22 mouse cellular contexts compared by ENCODE assay signal in the genomic region with DNA sequence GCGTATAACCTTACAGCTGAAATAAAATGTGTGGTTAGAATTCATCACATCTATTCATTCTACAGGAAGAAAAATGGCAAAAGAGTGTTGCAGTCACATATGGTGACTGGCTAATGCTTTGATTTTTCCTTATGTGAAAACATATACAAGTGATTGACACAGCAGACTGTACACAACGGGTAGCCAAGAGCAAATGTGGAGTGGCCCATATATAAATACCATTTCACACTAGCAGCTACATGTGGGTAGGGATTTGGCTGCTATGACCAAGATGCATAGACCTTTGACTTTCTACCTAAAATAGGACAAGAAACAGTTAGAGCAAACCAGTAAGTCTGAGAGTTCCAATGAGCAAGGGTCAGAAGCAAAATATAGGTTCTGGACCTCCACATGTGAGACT.
A peak's percentile ranks its signal among the peaks of the same experiment; 100 is the strongest.
DNase-seq lines count a peak whose midpoint lies in the region; ATAC-seq lines count a peak whose summit lies in the region.
"Had no signal": no experiment of that assay in that cellular context is flagged by ENCODE, and none has a peak within 500 bp of the region (broad histone marks: within the 10 kb centered on the region; RNA-seq: fewer than 3 reads in every experiment).

No protein-coding gene starts in this region.

- no peaks in the 10 kb centered on the region for H3K36me3 ChIP-seq in forebrain, embryonic 12.5 days (replicated peaks)
- no peaks in the 10 kb centered on the region for H3K36me3 ChIP-seq in forebrain, embryonic 10.5 days (replicated peaks)
- no peaks in the 10 kb centered on the region for H3K36me3 ChIP-seq in forebrain, embryonic 14.5 days (ENCODE audit: control insufficient read depth, insufficient read depth, low read length)
- H3K36me3 ChIP-seq in forebrain, embryonic 11.5 days (ENCODE audit: control insufficient read depth, insufficient read depth, low read length) = no peaks in the 10 kb centered on the region
- no peaks in the 10 kb centered on the region for H3K36me3 ChIP-seq in forebrain, embryonic 15.5 days
- H3K36me3 ChIP-seq: embryonic facial prominence, embryonic 10.5 days; embryonic facial prominence, embryonic 12.5 days; G1E had no signal

- WGBS in forebrain, embryonic 12.5 days = 77% methylated on average over 2 of the region's 2 CpGs
- 84% methylated on average over 2 of the region's 2 CpGs for WGBS in forebrain, embryonic 10.5 days
- WGBS in forebrain, embryonic 14.5 days = 46% methylated on average over 2 of the region's 2 CpGs
- 90% methylated on average over 2 of the region's 2 CpGs for WGBS in forebrain, embryonic 11.5 days
- WGBS in forebrain, embryonic 15.5 days = 48% methylated on average over 2 of the region's 2 CpGs

- ATAC-seq in forebrain, embryonic 12.5 days (ENCODE audit: low FRiP score) = peak; percentile 34; the same call in 1 of the 2 replicates
- peak; percentile 77 for ATAC-seq in forebrain, embryonic 14.5 days
- no peak for ATAC-seq in forebrain, embryonic 11.5 days (replicated peaks; ENCODE audit: low FRiP score)
- peak; percentile 87 for ATAC-seq in forebrain, embryonic 15.5 days (replicated peaks)
- ATAC-seq: activated CD4-positive, CD25-positive, alpha-beta regulatory T cell, adult 4 months; CD4-positive, CD25-positive, alpha-beta regulatory T cell, adult 4 months; Patski had no signal

- no peaks in the 10 kb centered on the region for H3K9me3 ChIP-seq in forebrain, embryonic 12.5 days
- H3K9me3 ChIP-seq in forebrain, embryonic 10.5 days = no peaks in the 10 kb centered on the region
- H3K9me3 ChIP-seq in forebrain, embryonic 14.5 days (replicated peaks; ENCODE audit: control insufficient read depth, low read length) = no peaks in the 10 kb centered on the region
- no peaks in the 10 kb centered on the region for H3K9me3 ChIP-seq in forebrain, embryonic 11.5 days (ENCODE audit: control insufficient read depth, low read length)
- no peaks in the 10 kb centered on the region for H3K9me3 ChIP-seq in forebrain, embryonic 15.5 days
- H3K9me3 ChIP-seq: embryonic facial prominence, embryonic 10.5 days; embryonic facial prominence, embryonic 12.5 days had no signal

- H3K4me2 ChIP-seq in forebrain, embryonic 12.5 days = no peak overlapping the region
- H3K4me2 ChIP-seq in forebrain, embryonic 14.5 days (ENCODE audit: low read length) = no peak overlapping the region
- H3K4me2 ChIP-seq in forebrain, embryonic 11.5 days (ENCODE audit: low read depth, low read length, severe bottlenecking) = no peak overlapping the region
- H3K4me2 ChIP-seq in forebrain, embryonic 15.5 days (replicated peaks) = no peak overlapping the region
- H3K4me2 ChIP-seq: embryonic facial prominence, embryonic 12.5 days had no signal

- no peaks in the 10 kb centered on the region for H3K27me3 ChIP-seq in forebrain, embryonic 12.5 days
- H3K27me3 ChIP-seq in forebrain, embryonic 10.5 days (ENCODE audit: poor library complexity, severe bottlenecking) = no peaks in the 10 kb centered on the region
- no peaks in the 10 kb centered on the region for H3K27me3 ChIP-seq in forebrain, embryonic 14.5 days (replicated peaks; ENCODE audit: control insufficient read depth, insufficient read depth, low read length)
- H3K27me3 ChIP-seq in forebrain, embryonic 11.5 days (ENCODE audit: control insufficient read depth, insufficient read depth, low read length) = no peaks in the 10 kb centered on the region
- H3K27me3 ChIP-seq in forebrain, embryonic 15.5 days = no peaks in the 10 kb centered on the region
- H3K27me3 ChIP-seq: CH12.LX; embryonic facial prominence, embryonic 12.5 days; Patski had no signal

- no peak overlapping the region for H3K9ac ChIP-seq in forebrain, embryonic 12.5 days
- H3K9ac ChIP-seq in forebrain, embryonic 14.5 days (ENCODE audit: low read length) = no peak overlapping the region
- no peak overlapping the region for H3K9ac ChIP-seq in forebrain, embryonic 11.5 days (ENCODE audit: low read length)
- H3K9ac ChIP-seq in forebrain, embryonic 15.5 days (replicated peaks) = no peak overlapping the region
- H3K9ac ChIP-seq: embryonic facial prominence, embryonic 12.5 days had no signal

- no peak for DNase-seq in forebrain, embryonic 10.5 days (ENCODE audit: extremely low spot score, low spot score)
- no peak for DNase-seq in forebrain, embryonic 14.5 days (ENCODE audit: low spot score)
- DNase-seq in forebrain, embryonic 11.5 days (ENCODE audit: low spot score) = no peak
- DNase-seq in heart, adult 18-20 months = no peak
- DNase-seq: adrenal gland, adult 8-10 months; adrenal gland, postnatal 14 days; adrenal gland, postnatal 36 days; B cell, adult 2 months; cerebellum, adult 11-12 months; cerebellum, adult 2 months; cerebellum, adult 9-10 months; cerebellum, postnatal 10 days; cerebellum, postnatal 25 days had no signal

- H3K4me1 ChIP-seq in forebrain, embryonic 12.5 days = no peaks in the 10 kb centered on the region
- no peaks in the 10 kb centered on the region for H3K4me1 ChIP-seq in forebrain, embryonic 10.5 days
- H3K4me1 ChIP-seq in forebrain, embryonic 14.5 days (ENCODE audit: control insufficient read depth, insufficient read depth, low read length) = no peaks in the 10 kb centered on the region
- H3K4me1 ChIP-seq in forebrain, embryonic 11.5 days (replicated peaks; ENCODE audit: control insufficient read depth, insufficient read depth, low read length) = no peaks in the 10 kb centered on the region
- H3K4me1 ChIP-seq in forebrain, embryonic 15.5 days = peaks cover 6% of the 10 kb centered on the region; the same call in 1 of the 2 replicates
- H3K4me1 ChIP-seq: embryonic facial prominence, embryonic 10.5 days; embryonic facial prominence, embryonic 12.5 days had no signal

- no peak overlapping the region for H3K27ac ChIP-seq in forebrain, embryonic 12.5 days
- H3K27ac ChIP-seq in forebrain, embryonic 10.5 days = no peak overlapping the region
- H3K27ac ChIP-seq in forebrain, embryonic 14.5 days (ENCODE audit: low read depth, low read length) = no peak overlapping the region
- H3K27ac ChIP-seq in forebrain, embryonic 11.5 days (ENCODE audit: low read depth, low read length) = no peak overlapping the region
- H3K27ac ChIP-seq in forebrain, embryonic 15.5 days (replicated peaks) = no peak overlapping the region
- H3K27ac ChIP-seq: embryonic facial prominence, embryonic 10.5 days; embryonic facial prominence, embryonic 12.5 days had no signal

- H3K4me3 ChIP-seq in forebrain, embryonic 12.5 days (replicated peaks) = no peak overlapping the region
- H3K4me3 ChIP-seq in forebrain, embryonic 10.5 days = no peak overlapping the region
- H3K4me3 ChIP-seq in forebrain, embryonic 14.5 days (ENCODE audit: low read depth, low read length) = no peak overlapping the region
- H3K4me3 ChIP-seq in forebrain, embryonic 11.5 days (ENCODE audit: low read depth, low read length) = no peak overlapping the region
- H3K4me3 ChIP-seq in forebrain, embryonic 15.5 days = no peak overlapping the region
- H3K4me3 ChIP-seq: embryonic facial prominence, embryonic 10.5 days; embryonic facial prominence, embryonic 12.5 days had no signal
